Mouse (Mus musculus) olfactory bulb, adult 2 months (tissue): ENCODE data around the gene Adamts7.

Source experiments
- CTCF ChIP-seq: fragments of 200-500 bp; IDR thresholded peaks from 2 replicates; pipeline ENCODE4 v1.5.1; 2012; ENCODE audit warnings: low read depth, mild to moderate bottlenecking, low read length, moderate library complexity; ENCODE audit not compliant: insufficient read depth
- POLR2A ChIP-seq: fragments of 200-500 bp; IDR thresholded peaks from 2 replicates; pipeline ENCODE4 v1.6.1; 2012; ENCODE audit warnings: mild to moderate bottlenecking, low read depth, low read length, moderate library complexity; ENCODE audit not compliant: insufficient read depth

DNA sequence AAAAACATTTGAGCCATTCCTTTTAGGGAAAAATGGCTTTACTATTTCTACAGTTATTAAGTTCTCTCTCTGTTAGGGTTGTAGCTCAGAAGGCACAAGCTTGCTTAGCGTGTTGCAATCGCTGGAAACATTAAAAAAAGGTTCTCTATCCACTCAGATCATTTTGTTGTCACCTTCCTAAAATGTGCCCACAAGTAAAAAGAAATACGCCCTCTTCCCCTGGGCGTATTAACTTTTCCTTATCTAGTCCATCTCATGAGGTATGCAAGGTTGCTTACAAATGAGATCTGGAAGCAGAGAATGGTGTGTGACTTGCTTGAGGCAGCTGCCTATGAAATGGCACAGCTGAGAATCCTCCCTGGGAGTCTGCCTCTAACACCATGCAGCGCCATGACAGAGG is 73.9 kb downstream of the Adamts7 start:
- TF ChIP-seq CTCF = no peak
- TF ChIP-seq POLR2A = no peak
